Mouse (Mus musculus): ENCODE measurements around the gene Atp8a1. TPM values are rescaled to one million over a fixed set of nuclear protein-coding genes. Genes with fewer than 3 reads are reported as not detected.

The Atp8a1 gene
- total and polyA plus RNA-seq, 3 experiments = 4.4 to 11.2 (median 5.5) TPM

DNA sequence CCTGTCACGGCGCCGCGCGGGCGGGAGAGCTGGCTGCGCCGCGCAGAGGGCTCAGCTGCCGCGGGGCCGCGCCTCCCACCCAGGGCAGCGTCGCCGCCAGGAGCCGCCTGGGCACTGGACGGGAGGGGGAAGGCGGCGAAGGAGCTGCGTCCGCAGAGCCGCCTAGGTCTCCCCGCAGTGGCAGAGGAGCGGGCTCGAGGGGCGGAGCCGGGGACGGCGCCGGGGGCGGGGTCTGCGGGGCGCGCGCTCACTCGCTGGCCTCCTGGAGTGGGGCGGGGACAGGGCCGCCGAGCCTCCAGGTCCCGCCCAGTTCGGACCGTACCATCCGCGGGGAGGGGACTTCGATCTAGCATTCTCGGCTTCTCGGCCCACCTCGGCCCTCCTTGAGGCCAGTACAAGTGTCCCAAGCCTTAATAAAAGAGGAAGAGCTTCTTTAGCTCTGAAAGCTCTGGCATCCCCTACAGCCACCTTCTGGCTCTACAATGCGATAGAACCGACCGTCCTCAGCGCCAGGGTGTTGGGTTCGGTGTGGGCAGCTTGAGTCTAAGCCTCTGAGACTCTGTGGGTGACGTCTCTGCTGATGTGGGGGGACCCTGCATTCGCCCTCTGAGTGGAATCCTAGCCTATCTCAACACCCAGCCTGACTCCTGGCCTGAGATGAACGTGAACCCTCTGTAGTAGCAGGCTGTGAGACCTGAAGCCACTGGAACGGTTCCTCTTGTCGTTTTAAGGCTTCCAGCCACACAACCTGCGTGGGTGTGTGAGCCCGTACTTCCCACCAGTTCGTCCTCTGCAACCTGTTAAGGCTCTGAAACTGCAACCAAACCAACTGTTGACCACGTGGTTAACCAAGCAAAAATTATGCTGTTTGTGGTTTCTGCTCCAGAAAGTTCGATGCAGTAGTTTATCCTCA is at the start of gene Atp8a1 (continued):
- peak; percentile 81 for TF ChIP-seq MXI1 (IDR thresholded peaks at IDR 0.05; ENCODE audit: low read depth, low read length)
- TF ChIP-seq RAD21 (IDR thresholded peaks at IDR 0.05; ENCODE audit: low read depth, low read length) = peak; percentile 21

DNA sequence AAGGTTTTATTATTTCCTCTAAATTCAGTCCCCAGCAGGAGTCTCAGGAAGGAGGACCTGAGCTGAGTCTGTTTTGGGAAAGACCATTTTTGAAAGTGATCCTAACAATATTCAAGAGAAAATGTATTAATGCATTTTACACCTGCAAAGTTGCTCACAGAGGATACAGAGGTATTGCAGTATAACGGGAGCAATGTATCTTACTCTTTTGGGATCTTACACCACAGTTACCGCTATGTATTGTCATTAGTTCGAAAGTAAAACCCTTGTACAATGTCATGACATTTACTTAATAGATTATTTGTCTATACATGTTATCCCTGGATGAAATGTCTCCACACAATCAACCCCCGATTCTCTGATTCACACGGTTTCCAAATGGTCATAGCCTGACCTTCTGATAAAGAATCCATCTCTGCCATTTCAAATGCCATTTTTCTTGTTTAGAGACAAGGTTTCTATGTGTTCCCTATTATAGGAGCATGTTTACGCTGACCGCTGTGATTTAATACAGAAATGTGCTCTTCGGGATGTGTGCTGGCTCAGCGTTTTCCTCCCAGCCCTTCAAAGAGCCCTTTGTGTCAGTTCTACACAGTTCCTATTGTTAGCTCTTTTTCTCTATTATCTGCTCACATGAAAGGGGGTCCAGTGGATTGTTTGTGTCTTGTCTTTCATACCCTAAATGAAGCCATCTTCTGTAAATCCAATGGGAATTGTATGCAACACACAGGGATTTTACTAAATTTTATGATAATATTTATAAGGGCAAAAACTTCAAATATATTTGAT is 37.4 kb upstream of the Atp8a1 start:
- Histone ChIP-seq H3K9ac (ENCODE audit: insufficient read depth, low read depth) (no peak overlapping the region), H3K27ac (ENCODE audit: insufficient read depth, low read depth) (no peak overlapping the region), H3K79me2 (replicated peaks; ENCODE audit: control insufficient read depth, extremely low read depth, insufficient read depth, poor library complexity, severe bottlenecking) (no peaks in the 10 kb centered on the region), H3K4me1 (ENCODE audit: control insufficient read depth in 1 of 2, insufficient read depth in 2 of 2) (no peaks in the 10 kb centered on the region), H3K4me2 (ENCODE audit: insufficient read depth, low read depth, poor library complexity, severe bottlenecking) (no peak overlapping the region), H3K27me3 (replicated peaks) (no peaks in the 10 kb centered on the region), H3K4me3 (replicated peaks in 1 of 3; ENCODE audit: low read depth in 2 of 3, low read length in 2 of 3, poor library complexity in 1 of 3) (no peak overlapping the region), H3K9me3 (replicated peaks; ENCODE audit: low read length) (no peaks in the 10 kb centered on the region), H3K36me3 (replicated peaks in 1 of 2; ENCODE audit: control insufficient read depth in 1 of 2, insufficient read depth in 1 of 2, low read length in 1 of 2) (no peaks in the 10 kb centered on the region)
- in situ Hi-C loops (cut with MboI; ENCODE audit: low pct_ligation_motif_present, low pct_unique_long_range_greater_than_20kb, low sequenced_read_pairs) = no loop called here
- TF ChIP-seq USF2 (conservative IDR thresholded peaks at IDR 0.05; ENCODE audit: low read depth, low read length) (no peak), MAFK (IDR thresholded peaks at IDR 0.05; ENCODE audit: insufficient replicate concordance, low read length) (peak; percentile 45; the same call in 1 of the 2 replicates), JUN (IDR thresholded peaks at IDR 0.05; ENCODE audit: insufficient read depth, low read depth, low read length) (no peak)
- dilution Hi-C loops (cut with MboI; ENCODE audit: extremely low pct_ligation_motif_present, extremely low pct_unique_long_range_greater_than_20kb, low sequenced_read_pairs) = no loop called here
- no peak for DNase-seq (ENCODE audit: extremely low read depth)

DNA sequence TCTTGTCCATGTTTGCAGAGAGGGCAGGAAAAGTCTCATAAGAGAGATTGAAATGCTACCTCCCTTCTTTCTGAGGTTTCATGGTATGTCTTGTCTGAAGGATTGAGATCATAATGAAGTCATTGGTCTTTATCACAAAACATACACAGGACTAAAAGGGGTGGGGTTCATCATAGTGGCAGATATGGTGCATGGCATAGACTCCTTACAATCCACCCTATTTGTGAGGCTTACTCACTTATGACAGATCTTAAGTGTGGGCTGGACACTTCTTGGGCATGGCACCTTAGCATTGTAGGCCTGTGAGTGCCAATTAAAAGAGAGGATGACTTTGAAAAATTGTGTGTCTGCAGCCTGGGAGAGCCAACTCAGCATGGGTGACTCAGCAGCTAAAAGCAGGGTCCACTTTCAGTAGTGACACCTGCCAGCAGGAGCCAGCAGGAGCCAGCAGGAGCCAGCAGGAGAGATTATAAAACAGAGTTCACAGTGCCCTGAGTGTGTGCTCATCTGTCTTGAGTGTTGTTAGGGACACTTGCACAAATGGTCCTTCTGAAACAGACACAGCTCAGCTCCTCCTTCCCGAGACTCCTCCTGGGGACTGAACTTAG is 36.4 kb upstream of the Atp8a1 start:
- H3K4me3 ChIP-seq (replicated peaks in 1 of 3; ENCODE audit: low read depth in 2 of 3, low read length in 2 of 3, poor library complexity in 1 of 3) = no peak overlapping the region
- DNase-seq (ENCODE audit: extremely low read depth) = no peak
- no peaks in the 10 kb centered on the region for H3K4me1 ChIP-seq (ENCODE audit: control insufficient read depth in 1 of 2, insufficient read depth in 2 of 2)
- H3K9me3 ChIP-seq (replicated peaks; ENCODE audit: low read length) = no peaks in the 10 kb centered on the region
- H3K79me2 ChIP-seq (replicated peaks; ENCODE audit: control insufficient read depth, extremely low read depth, insufficient read depth, poor library complexity, severe bottlenecking) = no peaks in the 10 kb centered on the region
- dilution Hi-C loops (cut with MboI; ENCODE audit: extremely low pct_ligation_motif_present, extremely low pct_unique_long_range_greater_than_20kb, low sequenced_read_pairs) = no loop called here
- TF ChIP-seq ZC3H11A (IDR thresholded peaks at IDR 0.05; ENCODE audit: low read depth, low read length) (no peak), GABPA (IDR thresholded peaks at IDR 0.05; ENCODE audit: insufficient replicate concordance, low read depth, low read length) (no peak), ELF1 (IDR thresholded peaks at IDR 0.05; ENCODE audit: low read depth, low read length) (no peak), RCOR1 (conservative IDR thresholded peaks at IDR 0.05; ENCODE audit: low read depth, low read length) (no peak), USF1 (IDR thresholded peaks at IDR 0.05; ENCODE audit: low read depth, low read length) (no peak), USF2 (conservative IDR thresholded peaks at IDR 0.05; ENCODE audit: low read depth, low read length) (no peak), POLR2A (IDR thresholded peaks at IDR 0.05; ENCODE audit: low read depth, low read length) (no peak), ETS1 (conservative IDR thresholded peaks at IDR 0.05; ENCODE audit: low read depth, low read length) (no peak), KAT2A (IDR thresholded peaks at IDR 0.05; ENCODE audit: insufficient replicate concordance, low read length) (no peak), SMC3 (IDR thresholded peaks at IDR 0.05; ENCODE audit: low read depth, low read length) (no peak), ZKSCAN1 (IDR thresholded peaks at IDR 0.05; ENCODE audit: borderline replicate concordance, low read depth, low read length) (no peak), IRF4 (IDR thresholded peaks at IDR 0.05; ENCODE audit: low read depth, low read length) (no peak), UBTF (IDR thresholded peaks at IDR 0.05; ENCODE audit: low read depth, low read length) (no peak)
- H3K4me2 ChIP-seq (ENCODE audit: insufficient read depth, low read depth, poor library complexity, severe bottlenecking) = no peak overlapping the region
- in situ Hi-C loops (cut with MboI; ENCODE audit: low pct_ligation_motif_present, low pct_unique_long_range_greater_than_20kb, low sequenced_read_pairs) = no loop called here
- no peak overlapping the region for H3K9ac ChIP-seq (ENCODE audit: insufficient read depth, low read depth)
- H3K27ac ChIP-seq (ENCODE audit: insufficient read depth, low read depth) = no peak overlapping the region
- no peaks in the 10 kb centered on the region for H3K36me3 ChIP-seq (replicated peaks in 1 of 2; ENCODE audit: control insufficient read depth in 1 of 2, insufficient read depth in 1 of 2, low read length in 1 of 2)
- no peaks in the 10 kb centered on the region for H3K27me3 ChIP-seq (replicated peaks)

All from CH12.LX (cell line).